Mouse (Mus musculus): ENCODE data around the gene Fbxo11.
"Not testable (repeated sequence)": the region's sequence is repeated elsewhere in the genome, so short reads cannot be mapped to it uniquely, and the experiment has no call there.

Gene Fbxo11

DNA sequence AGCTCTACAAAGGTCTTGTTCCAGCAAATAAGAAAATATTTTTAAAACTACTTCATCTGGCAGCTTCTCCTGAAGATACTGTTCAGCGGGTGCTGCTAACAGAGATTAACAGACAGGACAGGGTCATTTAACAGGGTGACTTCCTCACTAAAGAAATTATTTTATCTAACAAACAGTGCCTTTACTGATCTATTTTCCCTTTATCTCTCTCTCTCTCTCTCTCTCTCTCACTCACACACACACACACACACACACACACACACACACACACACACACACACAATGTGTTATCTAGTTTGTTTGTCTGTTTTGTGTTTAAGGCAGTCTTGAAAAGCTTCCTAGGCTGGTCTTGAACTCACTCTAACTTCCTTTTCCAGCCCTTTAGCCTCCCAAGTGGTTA lies 50.6 kb downstream of the Fbxo11 start:
- DNase-seq (ENCODE audit: low read depth, low spot score), result no peak

DNA sequence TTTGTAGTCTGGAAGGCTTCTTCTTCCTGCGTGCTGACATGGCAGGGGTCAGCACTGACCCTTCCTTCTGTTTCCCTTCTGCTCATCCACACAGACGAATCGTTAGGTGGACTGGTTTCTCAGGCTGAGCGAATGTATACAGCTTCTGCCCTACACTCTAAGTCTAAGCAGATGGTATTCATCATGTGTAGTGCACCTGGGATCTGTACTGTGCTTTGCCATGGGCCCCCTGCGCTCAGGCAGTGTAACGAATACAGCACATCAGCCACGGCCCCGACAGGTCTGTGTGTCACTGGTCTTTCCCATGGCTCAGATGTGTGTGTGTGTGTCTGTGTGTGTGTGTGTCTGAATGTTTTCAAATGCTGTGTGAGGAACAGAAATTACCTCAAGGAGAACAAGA lies 58.1 kb downstream of the Fbxo11 start:
- no peak for DNase-seq (ENCODE audit: low read depth, low spot score)

DNA sequence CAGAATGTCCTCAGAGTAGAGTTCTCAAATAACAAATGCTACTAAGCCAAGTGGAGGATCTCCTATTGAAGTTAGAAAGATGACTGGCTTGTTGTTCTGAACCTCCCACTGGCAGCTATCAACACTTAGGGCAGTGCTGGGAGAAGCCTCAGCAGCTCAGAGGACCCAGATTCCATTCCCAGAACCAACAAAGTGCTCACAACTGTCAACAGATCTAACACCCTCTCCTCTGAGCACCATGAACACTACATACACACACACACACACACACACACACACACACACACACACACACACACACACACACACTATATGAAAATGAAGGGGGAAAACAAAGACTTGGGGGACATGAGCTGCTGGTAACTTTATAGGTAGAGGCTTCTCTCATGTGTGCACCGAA lies 60.2 kb downstream of the Fbxo11 start:
- no peak for DNase-seq (ENCODE audit: low read depth, low spot score)

DNA sequence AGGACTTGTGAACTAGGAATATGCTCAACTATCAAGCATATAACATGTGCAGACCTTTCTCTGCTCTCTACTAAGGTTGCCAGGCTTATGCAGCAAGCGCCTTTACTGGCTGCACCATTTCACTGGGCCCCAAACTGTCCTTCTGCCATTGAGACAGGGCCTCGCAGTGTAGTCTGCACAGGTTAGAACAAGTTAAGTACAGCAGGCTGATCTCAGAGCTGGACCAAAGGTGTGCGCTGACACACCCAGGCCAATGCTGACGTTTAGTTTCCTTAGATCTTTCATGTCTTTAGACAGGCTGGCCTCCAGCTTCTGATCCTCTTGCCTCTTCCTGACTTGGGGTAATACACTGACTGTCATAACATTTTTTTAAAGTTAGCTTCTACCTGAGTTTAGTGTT lies 67.3 kb downstream of the Fbxo11 start:
- no peak for DNase-seq (ENCODE audit: low read depth, low spot score)

DNA sequence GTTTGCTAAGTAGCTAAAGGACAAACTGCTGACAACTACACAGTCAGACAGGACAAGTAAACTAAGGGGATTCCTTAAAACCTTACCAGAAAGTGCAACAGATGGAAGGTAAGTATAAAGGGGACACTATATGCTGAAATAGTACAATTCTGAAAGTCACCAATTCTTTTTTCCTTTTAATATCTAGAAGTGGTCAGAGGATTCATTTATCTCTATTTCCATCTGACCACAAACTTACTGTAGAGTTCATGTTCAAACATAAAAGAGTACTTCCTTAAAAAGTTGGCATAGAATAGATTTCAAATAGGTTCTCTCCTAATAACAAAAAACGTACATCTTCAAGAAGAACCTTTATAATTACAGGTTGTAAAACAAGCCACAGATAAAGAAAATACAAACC lies 71.8 kb downstream of the Fbxo11 start:
- no peak for DNase-seq (ENCODE audit: low read depth, low spot score)

DNA sequence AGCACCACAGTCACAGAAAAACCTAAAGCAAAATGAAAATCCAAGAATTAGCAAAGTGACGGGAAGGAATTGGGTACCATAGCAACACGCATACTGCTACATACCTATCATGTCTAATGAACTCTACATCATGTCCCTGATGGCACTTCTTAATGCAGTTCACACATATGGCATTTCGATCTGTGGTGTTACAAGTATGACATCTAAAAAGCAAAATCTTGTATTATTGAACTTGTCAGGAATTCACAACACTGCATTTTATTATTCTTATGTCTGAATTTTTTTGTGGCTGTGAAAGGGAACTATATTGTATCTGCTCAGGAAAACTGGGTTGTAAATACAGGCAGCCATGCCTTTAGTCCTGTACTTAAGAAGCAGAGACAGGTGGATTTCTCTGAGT lies 72.9 kb downstream of the Fbxo11 start:
- DNase-seq (ENCODE audit: low read depth, low spot score), result no peak

DNA sequence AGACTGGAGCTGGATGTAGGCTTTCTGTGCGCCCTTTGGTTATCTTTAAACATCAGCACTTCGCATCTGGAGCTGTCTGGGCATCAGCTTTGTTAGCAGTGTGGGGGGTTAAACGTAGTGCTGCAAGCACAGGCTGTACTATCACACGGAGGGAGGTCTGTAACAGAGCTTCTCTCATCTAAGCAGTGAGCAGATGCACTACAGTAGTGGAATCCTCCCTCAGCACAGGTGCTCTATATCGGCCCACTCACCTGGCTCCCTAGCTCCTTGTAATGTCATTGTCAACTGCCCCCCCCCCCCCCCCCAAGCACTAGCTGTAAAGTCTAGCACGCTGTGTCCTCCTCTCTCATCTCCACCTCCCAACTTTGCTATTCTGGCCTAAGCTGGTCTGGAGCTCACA lies 77.6 kb downstream of the Fbxo11 start:
- DNase-seq (ENCODE audit: low read depth, low spot score), result no peak

DNA sequence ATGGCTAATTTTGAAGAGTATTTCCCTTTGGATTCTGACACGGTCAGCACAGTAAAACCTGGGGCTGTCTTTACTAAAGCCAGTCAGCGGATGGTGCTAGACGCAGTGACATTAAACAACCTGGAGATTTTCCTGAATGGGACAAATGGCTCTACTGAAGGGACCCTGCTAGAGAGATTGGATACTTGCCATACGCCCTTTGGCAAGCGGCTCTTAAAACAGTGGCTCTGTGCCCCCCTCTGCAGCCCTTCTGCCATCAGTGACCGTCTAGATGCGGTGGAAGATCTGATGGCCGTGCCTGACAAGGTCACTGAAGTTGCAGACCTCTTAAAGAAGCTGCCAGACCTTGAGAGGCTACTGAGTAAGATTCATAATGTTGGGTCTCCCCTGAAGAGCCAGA lies 79.2 kb downstream of the Fbxo11 start:
- DNase-seq (ENCODE audit: low read depth, low spot score), result no peak

DNA sequence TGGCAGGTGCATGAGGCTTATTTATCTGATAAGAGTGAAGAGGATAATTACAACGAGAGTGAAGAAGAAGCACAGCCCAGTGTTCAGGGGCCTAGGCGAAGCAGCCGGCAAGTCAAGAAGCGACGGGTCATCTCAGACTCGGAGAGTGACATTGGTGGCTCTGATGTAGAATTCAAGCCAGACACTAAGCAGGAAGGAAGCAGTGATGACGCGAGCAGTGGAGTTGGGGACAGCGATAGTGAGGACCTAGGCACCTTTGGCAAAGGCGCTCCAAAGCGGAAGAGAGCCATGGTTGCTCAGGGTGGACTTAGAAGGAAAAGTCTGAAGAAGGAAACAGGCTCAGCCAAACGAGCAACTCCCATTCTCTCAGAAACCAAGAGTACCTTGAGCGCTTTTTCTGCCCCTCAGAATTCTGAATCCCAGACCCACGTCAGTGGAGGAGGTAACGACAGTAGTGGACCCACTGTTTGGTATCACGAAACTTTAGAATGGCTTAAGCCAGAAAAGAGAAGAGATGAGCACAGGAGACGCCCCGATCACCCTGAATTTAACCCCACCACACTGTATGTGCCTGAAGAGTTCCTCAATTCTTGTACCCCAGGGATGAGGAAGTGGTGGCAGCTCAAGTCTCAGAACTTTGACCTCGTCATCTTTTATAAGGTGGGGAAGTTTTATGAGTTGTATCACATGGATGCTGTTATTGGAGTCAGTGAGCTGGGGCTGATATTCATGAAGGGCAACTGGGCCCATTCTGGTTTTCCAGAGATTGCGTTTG lies 80.5 kb downstream of the Fbxo11 start:
- no peak for DNase-seq (ENCODE audit: low read depth, low spot score)

DNA sequence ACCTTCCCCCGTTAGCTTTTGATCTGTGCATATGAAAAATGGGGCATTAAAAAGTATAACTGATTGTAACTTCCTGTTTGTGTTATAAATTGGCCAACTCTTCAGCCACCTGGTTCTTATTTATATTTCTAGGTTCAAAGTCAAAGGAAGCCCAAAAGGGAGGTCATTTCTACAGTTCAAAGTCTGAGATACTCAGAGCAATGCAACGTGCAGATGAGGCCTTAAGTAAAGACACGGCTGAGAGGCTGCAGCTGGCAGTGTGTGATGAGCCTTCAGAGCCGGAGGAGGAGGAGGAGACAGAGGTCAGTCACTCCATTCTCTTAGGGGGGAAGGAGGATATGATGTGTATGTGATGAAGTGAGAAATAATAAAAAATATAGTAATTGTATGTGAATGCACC lies 81.8 kb downstream of the Fbxo11 start:
- DNase-seq (ENCODE audit: low read depth, low spot score), result no peak

DNA sequence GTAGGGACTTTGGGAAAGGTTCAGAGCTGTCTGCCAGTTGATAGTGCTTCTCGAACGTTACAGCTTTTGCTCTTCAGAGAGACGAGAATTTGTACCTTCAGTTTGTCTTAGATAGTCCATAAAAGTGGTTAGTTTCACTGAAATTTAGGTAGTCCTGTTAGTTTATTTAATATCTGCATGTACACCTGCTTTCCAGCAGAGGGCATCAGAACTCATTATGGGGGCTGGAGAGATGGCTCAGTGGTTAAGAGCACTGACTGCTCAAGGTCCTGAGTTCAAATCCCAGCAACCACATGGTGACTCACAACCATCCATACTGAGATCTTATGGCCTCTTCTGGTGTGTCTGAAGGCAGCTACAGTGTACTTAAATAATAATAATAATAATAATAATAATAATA lies 83.0 kb downstream of the Fbxo11 start:
- DNase-seq (ENCODE audit: low read depth, low spot score), result peak; percentile 42

DNA sequence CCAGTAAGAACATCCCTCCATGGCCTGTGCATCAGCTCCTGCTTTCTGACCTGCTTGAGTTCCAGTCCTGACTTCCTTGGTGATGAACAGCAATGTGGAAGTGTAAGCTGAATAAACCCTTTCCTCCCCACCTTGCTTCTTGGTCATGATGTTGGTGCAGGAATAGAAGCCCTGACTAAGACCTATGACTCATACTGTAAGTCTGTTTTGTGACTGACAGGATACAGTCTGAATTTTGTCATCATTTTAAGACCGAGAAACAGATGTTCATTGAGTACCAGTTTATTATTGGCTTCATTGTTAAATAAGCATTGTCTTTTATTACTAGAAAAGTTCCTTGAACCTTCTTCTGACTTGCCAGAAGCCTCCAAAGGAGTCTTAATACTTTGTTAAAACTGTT lies 85.4 kb downstream of the Fbxo11 start:
- peak; percentile 51 for DNase-seq (ENCODE audit: low read depth, low spot score)

DNA sequence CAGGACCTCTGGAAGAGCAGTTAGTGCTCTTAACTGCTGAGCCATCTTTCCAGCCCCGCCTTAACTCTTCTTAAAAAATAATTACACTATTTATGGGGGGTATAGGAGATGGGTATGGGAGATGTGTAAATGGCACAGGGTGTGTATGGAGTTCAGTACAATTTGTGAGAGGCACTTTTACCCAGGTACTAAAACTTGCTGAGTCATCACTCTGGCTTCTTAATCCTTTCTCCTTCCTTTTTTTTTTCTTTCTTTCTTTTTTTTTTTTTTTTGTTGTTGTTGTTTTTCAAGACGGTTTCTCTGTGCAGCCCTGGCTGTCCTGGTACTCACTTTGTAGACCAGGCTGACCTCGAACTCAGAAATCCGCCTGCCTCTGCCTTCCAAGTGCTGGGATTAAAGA lies 88.2 kb downstream of the Fbxo11 start:
- not testable (repeated sequence) for DNase-seq (ENCODE audit: low read depth, low spot score)

DNA sequence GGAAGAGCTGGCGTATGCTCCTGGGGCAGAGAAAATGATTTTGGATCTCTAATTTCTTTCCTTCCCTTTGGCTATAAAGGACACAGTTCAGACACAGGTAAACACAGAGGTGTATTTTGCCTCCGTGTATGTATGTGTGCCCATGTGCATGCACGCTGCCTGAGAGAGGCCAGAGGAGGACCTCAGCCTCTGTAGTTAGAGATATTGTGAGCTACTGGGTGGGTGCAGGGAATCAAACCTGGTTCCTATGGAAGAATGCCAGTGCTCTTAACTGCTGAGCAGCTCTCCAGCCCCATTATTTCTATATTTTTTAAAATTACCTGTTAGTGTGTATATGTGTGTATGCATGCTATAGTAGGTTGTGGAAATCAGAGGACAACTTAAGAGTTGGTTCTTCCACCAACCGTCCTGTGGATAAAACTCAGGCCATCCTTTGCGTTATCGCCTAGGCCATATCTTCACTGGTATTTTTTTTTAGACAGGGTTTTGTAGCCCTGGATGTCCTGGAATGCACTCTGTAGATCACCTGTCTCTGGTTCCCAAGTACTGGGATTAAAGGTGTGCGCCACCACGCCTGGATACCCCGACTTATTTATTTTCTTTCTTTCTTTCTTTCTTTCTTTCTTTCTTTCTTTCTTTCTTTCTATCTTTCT lies 88.8 kb downstream of the Fbxo11 start:
- DNase-seq (ENCODE audit: low read depth, low spot score), result no peak

DNA sequence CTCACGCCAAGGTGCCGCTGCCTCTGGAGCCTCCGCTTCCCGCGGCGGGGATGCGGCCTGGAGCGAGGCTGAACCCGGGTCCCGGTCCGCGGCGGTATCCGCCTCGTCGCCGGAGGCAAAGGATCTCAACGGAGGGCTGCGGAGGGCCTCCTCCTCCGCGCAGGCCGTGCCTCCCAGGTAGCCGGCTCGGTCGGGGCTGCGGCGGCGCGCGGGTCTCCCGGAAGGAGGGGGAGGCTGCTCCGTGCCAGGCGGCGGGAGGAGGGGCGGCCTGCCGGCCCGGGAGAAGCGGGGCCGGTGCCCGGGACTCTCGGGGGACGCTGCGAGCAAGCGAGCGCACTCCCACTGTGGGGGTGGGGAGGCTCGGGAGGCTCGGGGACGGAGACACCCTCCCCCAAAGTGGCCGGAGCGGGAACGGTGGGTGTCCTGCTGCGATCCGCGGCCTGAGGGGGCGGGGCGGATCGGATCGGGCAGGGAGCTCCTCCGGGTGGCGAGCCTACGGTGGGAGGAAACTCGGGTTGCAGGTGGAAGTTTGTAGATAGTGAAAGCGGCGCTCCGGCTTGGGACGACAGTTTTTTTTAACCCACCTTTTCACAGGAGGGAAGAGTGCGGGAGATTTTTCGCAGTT lies 89.8 kb downstream of the Fbxo11 start:
- DNase-seq (ENCODE audit: low read depth, low spot score), result peak; percentile 63

DNA sequence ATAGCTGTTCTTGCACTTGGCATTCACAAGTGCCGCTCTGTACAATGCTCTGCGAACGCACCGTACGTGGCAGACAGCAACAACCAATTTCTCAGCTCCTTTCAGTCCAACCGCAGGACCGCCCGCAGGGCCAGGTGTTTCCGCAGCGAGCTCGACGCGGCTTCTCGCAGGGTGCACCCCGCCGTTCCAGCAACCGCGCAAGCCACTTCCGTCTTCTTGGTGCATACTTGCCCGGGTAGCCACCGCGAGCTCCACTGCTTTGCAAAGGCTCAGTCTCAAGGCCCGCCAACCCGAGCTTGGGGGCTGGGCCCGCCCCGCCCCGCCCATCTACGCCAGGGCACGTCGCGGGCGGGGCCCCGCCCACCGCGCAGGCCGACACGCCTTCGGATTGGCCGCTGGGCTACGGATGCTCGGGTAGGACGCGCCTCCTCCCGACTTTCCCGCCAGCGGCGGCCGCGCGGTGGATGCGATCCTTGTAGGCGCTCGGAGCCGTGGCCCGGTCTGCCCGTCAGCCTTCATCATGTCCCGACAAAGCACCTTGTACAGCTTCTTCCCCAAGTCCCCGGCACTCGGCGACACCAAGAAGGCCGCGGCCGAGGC lies 90.4 kb downstream of the Fbxo11 start, which contains the start of gene Msh6:
Msh6 (plus strand) TSS at position 434 of the 600 bp plus-strand sequence.
- peak; percentile 89 for DNase-seq (ENCODE audit: low read depth, low spot score)

DNA sequence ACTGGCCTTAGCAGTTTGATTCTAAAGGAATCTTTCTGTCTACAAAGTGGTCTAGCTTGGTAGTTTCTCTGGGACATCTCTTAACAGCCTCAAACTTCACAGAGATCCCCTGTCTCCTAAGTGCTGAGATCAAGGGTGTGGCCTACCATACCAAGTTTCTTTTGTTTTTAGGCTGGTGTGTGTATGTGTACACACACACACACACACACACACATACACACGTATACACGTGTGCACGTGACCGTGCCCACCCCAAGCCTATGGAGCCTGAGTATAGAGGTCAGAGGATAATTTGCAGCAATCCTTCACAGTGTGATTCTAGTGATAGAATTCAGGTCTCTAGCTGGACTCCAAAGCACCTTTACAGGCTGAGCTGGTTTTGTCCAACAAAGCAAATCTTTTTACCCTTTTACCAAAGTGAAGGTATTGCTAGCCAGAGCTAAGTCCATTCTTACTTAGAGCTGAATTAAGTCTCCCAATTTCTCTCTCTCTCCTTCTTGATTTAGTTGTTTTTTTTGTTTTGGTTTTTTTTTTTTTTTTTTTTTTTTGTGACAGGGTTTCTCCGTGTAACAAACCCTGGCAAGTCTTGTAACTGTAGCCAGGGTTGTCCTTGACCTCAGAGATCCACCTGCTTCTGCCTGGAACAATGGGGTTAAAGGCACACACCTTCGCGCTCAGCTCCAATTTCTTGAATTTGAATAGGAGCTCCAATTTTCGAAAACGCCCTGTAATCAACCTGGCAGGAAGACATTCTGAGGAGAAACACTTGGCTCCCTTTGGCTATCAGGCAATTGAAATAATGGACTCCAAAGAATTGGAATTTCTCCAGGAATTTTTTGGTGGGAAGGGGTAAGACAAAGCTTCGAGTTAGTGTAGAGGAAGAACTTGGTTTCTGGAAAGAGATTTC lies 91.6 kb downstream of the Fbxo11 start:
- no peak for DNase-seq (ENCODE audit: low read depth, low spot score)

DNA sequence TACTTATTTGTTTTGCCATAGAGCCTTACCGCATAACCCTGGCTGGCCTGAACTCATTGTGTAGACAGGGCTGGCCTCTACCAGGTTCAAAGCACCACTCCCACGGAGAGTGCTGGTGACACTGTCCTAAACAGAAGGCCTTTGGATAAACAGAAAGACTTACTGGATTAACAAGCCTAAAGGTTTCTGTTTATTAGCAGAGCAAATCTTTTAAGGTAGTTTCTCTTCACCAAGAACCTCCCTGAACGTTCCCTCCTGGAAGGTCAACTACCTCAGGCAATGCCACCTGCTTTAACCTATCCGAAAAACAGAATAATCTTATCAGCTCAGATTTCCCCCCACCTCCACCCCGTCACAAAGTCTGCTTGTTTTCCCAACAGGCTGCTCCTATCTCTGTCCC lies 92.2 kb downstream of the Fbxo11 start:
- no peak for DNase-seq (ENCODE audit: low read depth, low spot score)

DNA sequence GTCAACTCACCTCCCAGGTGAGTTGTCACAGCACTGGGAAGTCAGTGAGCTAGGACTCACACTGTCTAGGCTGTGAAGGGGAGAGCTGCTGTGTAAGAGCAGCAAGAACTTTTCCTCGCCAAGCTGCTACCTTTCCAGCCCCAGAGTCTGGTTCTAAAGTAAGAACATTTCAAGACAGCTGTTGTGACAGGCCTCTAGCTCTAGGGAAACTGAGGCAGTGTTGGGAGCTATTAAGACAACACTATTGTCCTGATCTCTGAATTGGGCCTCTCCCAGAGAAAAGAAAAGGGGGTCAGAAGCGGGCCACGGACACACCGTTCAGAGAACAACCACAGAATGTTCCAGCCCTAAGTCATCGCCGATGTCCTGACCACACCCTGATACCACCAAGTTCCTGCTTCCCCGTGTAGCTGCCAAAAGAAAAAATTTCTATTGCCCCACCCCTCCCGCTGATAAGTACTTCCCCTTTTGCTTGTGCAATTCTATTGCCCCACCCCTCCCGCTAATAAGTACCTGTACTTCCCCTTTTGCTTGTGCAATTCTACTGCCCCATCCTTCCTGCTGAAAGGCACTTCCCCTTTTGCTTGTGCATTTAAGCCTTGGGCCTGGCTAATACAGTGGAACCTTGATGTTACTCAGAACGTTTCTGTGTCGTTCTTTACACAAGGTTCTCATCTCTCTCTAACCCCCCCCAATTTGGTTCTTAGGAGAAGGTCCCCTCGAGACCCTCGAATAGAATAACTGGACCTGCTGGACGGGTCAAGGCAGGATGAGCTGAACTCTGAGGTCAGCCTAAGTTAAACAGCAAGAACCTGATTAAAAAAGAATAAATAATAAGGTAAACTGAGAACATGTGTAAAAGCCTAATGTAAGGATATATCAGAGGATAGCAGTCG lies 93.1 kb downstream of the Fbxo11 start:
- DNase-seq (ENCODE audit: low read depth, low spot score), result not testable (repeated sequence)

DNA sequence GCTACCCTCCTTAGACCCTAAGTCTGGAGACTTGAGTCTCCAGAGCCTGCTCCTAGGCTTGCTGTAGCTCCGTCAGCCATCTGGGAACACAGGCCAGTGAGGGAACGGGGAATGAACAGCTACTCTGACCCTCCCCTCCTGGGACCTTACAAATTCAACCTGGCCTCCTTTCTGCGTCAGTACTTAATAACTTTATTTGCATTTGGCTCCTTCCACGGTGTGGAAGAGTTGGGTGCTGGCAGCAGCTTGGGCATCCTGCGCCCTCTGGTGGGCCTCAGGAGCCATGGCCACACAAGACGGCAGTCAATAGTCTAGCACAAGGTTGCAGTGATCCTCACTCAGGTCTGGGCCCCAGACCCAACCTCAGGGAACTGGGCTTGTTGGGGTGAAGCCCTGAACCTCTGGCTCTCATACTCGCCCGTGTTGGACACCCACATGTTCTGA lies 96.6 kb downstream of the Fbxo11 start:
- not testable (repeated sequence) for DNase-seq (ENCODE audit: low read depth, low spot score)
